Comparison of ENCODE assay signal across 8 mouse cellular contexts in genomic region chr4:41731052-41731765, GRCm38 (mm10). TPM values are rescaled to one million over a fixed set of nuclear protein-coding genes. Genes with fewer than 3 reads are reported as not detected.
DNase-seq lines count a peak whose midpoint lies in the region; ATAC-seq lines count a peak whose summit lies in the region.

Arid3c (minus strand) TSS chr4:41731142.

- no peaks in the 10 kb centered on the region for H3K9me3 ChIP-seq in kidney, embryonic 16.5 days (ENCODE audit: low read length)
- no peaks in the 10 kb centered on the region for H3K9me3 ChIP-seq in intestine, embryonic 15.5 days
- 0 out of 2 replicates have a peak, but pooled peaks cover 6% of the 10 kb centered on the region for H3K9me3 ChIP-seq in neural tube, embryonic 12.5 days

- no peak for ATAC-seq in kidney, embryonic 16.5 days (ENCODE audit: low FRiP score, low TSS enrichment)
- ATAC-seq in intestine, embryonic 15.5 days = peak; percentile 59; the same call in 1 of the 2 replicates
- ATAC-seq in neural tube, embryonic 12.5 days (ENCODE audit: low FRiP score, low read depth) = no peak

- DNase-seq in kidney, adult 11 months = no peak
- DNase-seq in embryo, embryonic 10.5 days (ENCODE audit: low spot score) = peak; percentile 53
- DNase-seq in natural killer cell, adult 2 months (ENCODE audit: low spot score in 2 of 2) = no peak
- DNase-seq in urinary bladder, postnatal 25 days (ENCODE audit: low spot score) = no peak
- DNase-seq in cerebellum, postnatal 36 days = no peak

- no peak within 1 kb of the TSS for H3K27ac ChIP-seq in kidney, embryonic 16.5 days (ENCODE audit: low read length)
- no peak within 1 kb of the TSS for H3K27ac ChIP-seq in intestine, embryonic 15.5 days
- no peak within 1 kb of the TSS for H3K27ac ChIP-seq in neural tube, embryonic 12.5 days

- peak within 1 kb of the TSS; percentile 45 for H3K4me3 ChIP-seq in kidney, embryonic 16.5 days (ENCODE audit: low read length)
- H3K4me3 ChIP-seq in intestine, embryonic 15.5 days (replicated peaks) = peak within 1 kb of the TSS; percentile 33
- H3K4me3 ChIP-seq in neural tube, embryonic 12.5 days = peak within 1 kb of the TSS; percentile 33

- H3K36me3 ChIP-seq in kidney, embryonic 16.5 days (ENCODE audit: insufficient read depth, low read length) = no peaks in the 10 kb centered on the region
- no peaks in the 10 kb centered on the region for H3K36me3 ChIP-seq in intestine, embryonic 15.5 days
- no peaks in the 10 kb centered on the region for H3K36me3 ChIP-seq in neural tube, embryonic 12.5 days

- 1% methylated on average over 50 of the region's 50 CpGs for WGBS in kidney, embryonic 16.5 days
- WGBS in intestine, embryonic 15.5 days = 1% methylated on average over 50 of the region's 50 CpGs
- WGBS in neural tube, embryonic 12.5 days = 1% methylated on average over 50 of the region's 50 CpGs

- H3K27me3 ChIP-seq in kidney, embryonic 16.5 days (ENCODE audit: insufficient read depth, low read length) = peaks cover 71% of the 10 kb centered on the region
- peaks cover 62% of the 10 kb centered on the region for H3K27me3 ChIP-seq in intestine, embryonic 15.5 days (replicated peaks)
- H3K27me3 ChIP-seq in neural tube, embryonic 12.5 days (replicated peaks) = peaks cover 69% of the 10 kb centered on the region

- H3K4me2 ChIP-seq in kidney, embryonic 16.5 days (replicated peaks; ENCODE audit: low read depth, low read length) = peak within 1 kb of the TSS; percentile 80
- H3K4me2 ChIP-seq in intestine, embryonic 15.5 days (replicated peaks) = peak within 1 kb of the TSS; percentile 69
- H3K4me2 ChIP-seq in neural tube, embryonic 12.5 days (replicated peaks) = peak within 1 kb of the TSS; percentile 75

- H3K4me1 ChIP-seq in kidney, embryonic 16.5 days (ENCODE audit: insufficient read depth, low read length) = peaks cover 13% of the 10 kb centered on the region; the same call in 1 of the 2 replicates
- H3K4me1 ChIP-seq in intestine, embryonic 15.5 days (replicated peaks) = peaks cover 8% of the 10 kb centered on the region
- H3K4me1 ChIP-seq in neural tube, embryonic 12.5 days = peaks cover 24% of the 10 kb centered on the region

- H3K9ac ChIP-seq in kidney, embryonic 16.5 days (replicated peaks; ENCODE audit: low read length) = 0 out of 2 replicates have a peak within 1 kb of the TSS, but pooled peaks have one; percentile 26
- H3K9ac ChIP-seq in intestine, embryonic 15.5 days = 0 out of 2 replicates have a peak within 1 kb of the TSS, but pooled peaks have one; percentile 2
- peak within 1 kb of the TSS; percentile 44 for H3K9ac ChIP-seq in neural tube, embryonic 12.5 days

RNA-seq across cellular contexts. Expression of gene Arid3c, which starts in this region (rescaled TPM):
- polyA plus RNA-seq in kidney, embryonic 16.5 days (2015; fragmentation: Nextera tagmentation; extraction: Ambion mirVana) = not detected in 2 replicates
- not detected in 2 replicates for polyA plus RNA-seq in intestine, embryonic 15.5 days (2015; fragmentation: Nextera tagmentation; extraction: Ambion mirVana)
- polyA plus RNA-seq in neural tube, embryonic 12.5 days (2016; fragmentation: Nextera tagmentation; extraction: Ambion mirVana) = 1.4 and 1.5 TPM in 2 replicates

Comparison
In these comparisons a context has a peak if more than half of its experiments do, and no peak if none do; other contexts are left out.
1. Peak in ATAC-seq, H3K4me3 ChIP-seq, H3K9ac ChIP-seq and H3K4me2 ChIP-seq in intestine, embryonic 15.5 days; RNA of the gene not detected or under 1 TPM.